Mouse (Mus musculus) hindbrain, embryonic 14.5 days (tissue): Measurements from ENCODE around the gene Pikfyve. TPM values are rescaled to one million over a fixed set of nuclear protein-coding genes. Genes with fewer than 3 reads are reported as not detected.

ENCODE experiments used
- ATAC-seq: fragments of 200-750 bp; cut with Nextera tagmentation; 2 replicates; pipeline ENCODE4 v1.8.0; 2017; ENCODE audit warnings: moderate number of reproducible peaks, mild to moderate bottlenecking, moderate TSS enrichment, moderate library complexity; ENCODE audit not compliant: low FRiP score
- DNase-seq: peaks from one replicate; pipeline ENCODE4 v3.0.0-alpha.2; 2015; ENCODE audit warnings: low spot score
- H3K27ac ChIP-seq: fragments of 300-500 bp; sonication (generic); 2 replicates; pipeline ENCODE4 v1.5.1; 2014; ENCODE audit warnings: mild to moderate bottlenecking, moderate library complexity
- H3K27me3 ChIP-seq: fragments of 300-500 bp; sonication (generic); 2 replicates; pipeline ENCODE4 v1.6.1; 2014; ENCODE audit warnings: mild to moderate bottlenecking, low read length, mixed read lengths; ENCODE audit not compliant: control insufficient read depth, insufficient read depth
- H3K36me3 ChIP-seq: fragments of 300-500 bp; sonication (generic); replicated peaks from 2 replicates; pipeline ENCODE4 v1.6.1; 2014; ENCODE audit not compliant: control insufficient read depth, insufficient read depth
- H3K4me1 ChIP-seq: fragments of 300-500 bp; sonication (generic); replicated peaks from 2 replicates; pipeline ENCODE4 v1.6.1; 2014; ENCODE audit warnings: antibody characterized with exemption, low read length, mixed read lengths; ENCODE audit not compliant: control insufficient read depth, insufficient read depth
- H3K4me2 ChIP-seq: fragments of 300-500 bp; sonication (generic); replicated peaks from 2 replicates; pipeline ENCODE4 v1.6.1; 2014; ENCODE audit warnings: mild to moderate bottlenecking, moderate library complexity
- H3K4me3 ChIP-seq: fragments of 300-500 bp; sonication (generic); replicated peaks from 2 replicates; pipeline ENCODE4 v1.5.1; 2014; ENCODE audit warnings: mild to moderate bottlenecking, low read length
- H3K9ac ChIP-seq: fragments of 300-500 bp; sonication (generic); 2 replicates; pipeline ENCODE4 v1.6.1; 2014
- H3K9me3 ChIP-seq: fragments of 300-500 bp; sonication (generic); 2 replicates; pipeline ENCODE4 v1.6.1; 2016; ENCODE audit warnings: low read length; ENCODE audit not compliant: control insufficient read depth
- WGBS: fragments of 180-500 bp; shearing (Covaris S2); extraction: QIAGEN DNeasy Blood & Tissue Kit; methylation state at CpG from one replicate; pipeline ENCODE4 v1.1.7; 2014; 5-methylcytosine and 5-hydroxymethylcytosine counted together
- polyA plus RNA-seq: library from polyadenylated mRNA; unstranded; fragments of >200 nt; fragmentation: Nextera tagmentation; extraction: Ambion mirVana; gene quantifications from 2 replicates; pipeline ENCODE4 v1.2.1, GENCODE M21; 2014

Gene Pikfyve
- polyA plus RNA-seq, 1 experiment from 2014 or later: 17.3 TPM

DNA sequence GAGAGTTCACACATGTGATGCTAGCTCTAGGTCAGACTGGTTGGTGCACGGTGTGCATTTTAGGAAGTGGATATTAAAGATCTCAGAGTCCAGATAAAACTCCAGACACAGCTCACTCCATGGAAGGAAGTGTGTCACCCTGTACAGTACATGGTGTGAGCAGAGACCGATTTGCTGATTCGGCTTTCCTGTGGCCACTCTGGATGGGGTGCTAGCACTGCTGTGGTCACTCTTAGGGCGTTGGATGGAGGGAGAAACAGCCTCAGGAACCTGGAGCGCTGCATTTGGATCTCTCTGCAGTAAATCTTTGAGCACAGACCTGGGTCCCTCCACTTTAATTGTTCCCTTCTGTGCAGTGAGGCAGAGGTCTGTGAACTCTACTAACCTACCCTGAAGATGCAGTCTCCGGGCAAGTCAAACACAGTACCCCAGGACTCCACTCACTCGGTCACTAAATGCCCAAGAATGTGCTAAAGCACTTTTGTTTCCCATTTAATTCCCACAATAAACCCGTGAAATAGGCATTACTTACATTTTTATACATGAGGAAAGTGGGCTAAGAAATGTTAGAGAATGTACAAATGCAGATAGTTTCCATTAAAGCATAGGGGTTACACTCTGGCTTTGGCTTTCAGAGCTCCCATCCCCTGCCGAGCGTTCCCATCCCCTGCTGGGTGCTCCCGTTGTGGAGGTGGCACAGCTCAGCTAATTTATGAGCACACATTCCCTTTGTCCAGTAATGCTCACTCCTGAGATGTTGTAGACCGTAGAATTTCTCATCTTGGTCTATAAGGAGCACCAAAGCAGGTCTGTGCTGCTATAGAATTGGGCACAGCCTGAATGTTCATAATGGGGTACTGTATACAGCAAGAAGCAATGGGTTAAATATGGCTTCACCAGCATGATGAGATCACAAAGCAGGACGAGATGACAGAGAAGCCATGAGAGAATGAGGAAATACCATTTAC, 127.9 kb downstream of the Pikfyve start:
- H3K9me3 ChIP-seq: no peaks in the 10 kb centered on the region
- H3K4me2 ChIP-seq: peak overlapping the region; percentile 17; the same call in 1 of the 2 replicates
- 48% methylated on average over 13 of the region's 13 CpGs for WGBS
- no peak overlapping the region for H3K27ac ChIP-seq
- peaks cover 14% of the 10 kb centered on the region; the same call in 1 of the 2 replicates for H3K4me1 ChIP-seq
- no peaks in the 10 kb centered on the region for H3K36me3 ChIP-seq
- H3K27me3 ChIP-seq: peaks cover 19% of the 10 kb centered on the region
- ATAC-seq (no peak), DNase-seq (no peak)
- no peak overlapping the region for H3K9ac ChIP-seq
- no peak overlapping the region for H3K4me3 ChIP-seq

DNA sequence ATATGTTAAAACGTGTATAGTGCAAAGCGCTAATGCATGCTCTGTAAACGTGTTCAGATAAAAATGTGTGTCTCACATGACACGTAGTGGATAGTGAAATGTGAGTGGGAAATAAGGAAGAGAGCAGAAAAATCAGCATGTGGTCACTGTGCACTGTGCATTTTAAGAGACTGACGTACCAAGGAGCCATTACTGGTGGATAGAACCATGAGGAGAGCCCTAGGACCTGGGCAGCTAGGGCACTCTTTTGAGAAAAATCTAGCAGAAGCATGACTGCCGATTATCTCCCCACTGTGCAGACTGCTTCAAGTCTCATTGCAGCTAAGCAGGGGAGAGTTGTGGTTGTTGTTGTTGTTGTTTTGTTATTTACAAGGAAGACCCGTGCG, 128.5 kb downstream of the Pikfyve start:
- Histone ChIP-seq H3K4me3 (no peak overlapping the region), H3K27me3 (peaks cover 17% of the 10 kb centered on the region), H3K9ac (no peak overlapping the region), H3K4me1 (peaks cover 14% of the 10 kb centered on the region; the same call in 1 of the 2 replicates), H3K9me3 (no peaks in the 10 kb centered on the region), H3K36me3 (no peaks in the 10 kb centered on the region), H3K27ac (no peak overlapping the region), H3K4me2 (peak overlapping the region; percentile 17; the same call in 1 of the 2 replicates)
- DNase-seq (no peak), ATAC-seq (0 out of 2 replicates have a peak, but pooled peaks have one; percentile 9)
- WGBS: 72% methylated on average over 8 of the region's 8 CpGs

Other genes starting within 250 kb of the Pikfyve start
- gene Plekhm3, start 229.9 kb upstream of the Pikfyve start, polyA plus RNA-seq: 9.1 and 10.4 TPM in 2 replicates
- not detected in 2 replicates for gene Akr1cl, start 153.9 kb upstream of the Pikfyve start, polyA plus RNA-seq
- not detected in 2 replicates for gene Cryge, start 135.5 kb upstream of the Pikfyve start, polyA plus RNA-seq
- not detected in 2 replicates for gene Crygd, start 123.2 kb upstream of the Pikfyve start, polyA plus RNA-seq
- gene Crygc, start 113.0 kb upstream of the Pikfyve start, polyA plus RNA-seq: not detected in 2 replicates
- gene Crygb, start 104.4 kb upstream of the Pikfyve start, polyA plus RNA-seq: 0.99 TPM in 1 of 2 replicates, not detected in the other
- not detected in 2 replicates for gene Cryga, start 83.3 kb upstream of the Pikfyve start, polyA plus RNA-seq
- 0.29 TPM in 1 of 2 replicates, not detected in the other for gene Gm28845, start 67.1 kb upstream of the Pikfyve start, polyA plus RNA-seq
- 1.2 and 1.4 TPM in 2 replicates for gene D630023F18Rik, start 63.5 kb upstream of the Pikfyve start, polyA plus RNA-seq
- gene Idh1, start 183 bp upstream of the Pikfyve start, polyA plus RNA-seq: 510 and 574 TPM in 2 replicates
- gene Pth2r, start 95.4 kb downstream of the Pikfyve start, polyA plus RNA-seq: 2.6 and 4.3 TPM in 2 replicates